Mouse (Mus musculus) MEL (cell line): ENCODE measurements around the gene Ppp1r8. TPM values are rescaled to one million over a fixed set of nuclear protein-coding genes. Genes with fewer than 3 reads are reported as not detected.

Source experiments
- DNase-seq: peaks from one replicate; pipeline ENCODE4 v3.0.0; 2011; ENCODE audit warnings: low read depth, low spot score
- H3K27ac ChIP-seq: 2 replicates; pipeline ENCODE4 v1.5.1; 2012; ENCODE audit warnings: low read depth, mild to moderate bottlenecking, control low read depth, low read length, moderate library complexity; ENCODE audit not compliant: control insufficient read depth
- H3K27me3 ChIP-seq, 2 experiments: fragments of 150-350 bp in 1 of 2; sonication (generic) in 1 of 2; 2 replicates each; pipeline ENCODE4 v1.6.1; 2012; ENCODE audit warnings: low read length in 2 of 2, mild to moderate bottlenecking in 2 of 2, improper control_type of control experiment in 1 of 2, moderate library complexity in 1 of 2; ENCODE audit not compliant: insufficient read depth in 2 of 2, control insufficient read depth in 1 of 2
- H3K36me3 ChIP-seq, 2 experiments: 2 replicates each; pipeline ENCODE4 v1.6.1; 2012 to 2014; ENCODE audit warnings: low read length in 2 of 2, improper control_type of control experiment in 1 of 2, inconsistent platforms in 1 of 2, mild to moderate bottlenecking in 1 of 2; ENCODE audit not compliant: insufficient read depth in 2 of 2, control insufficient read depth in 1 of 2
- H3K4me1 ChIP-seq, 2 experiments: fragments of 150-350 bp in 1 of 2; sonication (generic) in 1 of 2; 2 replicates each; pipeline ENCODE4 v1.6.1; 2012; ENCODE audit warnings: low read length in 2 of 2, improper control_type of control experiment in 1 of 2, mild to moderate bottlenecking in 1 of 2; ENCODE audit not compliant: insufficient read depth in 2 of 2, control insufficient read depth in 1 of 2
- H3K4me3 ChIP-seq, 2 experiments: fragments of 150-350 bp in 1 of 2; sonication (generic) in 1 of 2; 2 replicates each; pipeline ENCODE4 v1.5.1; 2012; ENCODE audit warnings: low read depth in 2 of 2, low read length in 2 of 2, mild to moderate bottlenecking in 2 of 2, moderate library complexity in 2 of 2, control low read depth in 1 of 2, improper control_type of control experiment in 1 of 2; ENCODE audit not compliant: control insufficient read depth in 1 of 2, insufficient read depth in 1 of 2
- H3K79me2 ChIP-seq: 2 replicates; pipeline ENCODE4 v1.6.1; 2012; ENCODE audit warnings: mild to moderate bottlenecking, low read length, moderate library complexity; ENCODE audit not compliant: control insufficient read depth, poor library complexity, insufficient read depth
- H3K9ac ChIP-seq: 2 replicates; pipeline ENCODE4 v1.6.1; 2012; ENCODE audit warnings: low read depth, mild to moderate bottlenecking, control low read depth, low read length, moderate library complexity; ENCODE audit not compliant: control insufficient read depth, poor library complexity, severe bottlenecking
- H3K9me3 ChIP-seq: fragments of 150-350 bp; sonication (generic); replicated peaks from 2 replicates; pipeline ENCODE4 v1.6.1; 2012; ENCODE audit warnings: mild to moderate bottlenecking, low read length, improper control_type of control experiment, moderate library complexity; ENCODE audit not compliant: insufficient read depth
- CHD1 ChIP-seq: IDR thresholded peaks from 2 replicates; pipeline ENCODE4 v1.6.1; 2012; ENCODE audit warnings: low read depth, mild to moderate bottlenecking, inconsistent platforms, low read length, improper control_type of control experiment
- CHD2 ChIP-seq: IDR thresholded peaks from 2 replicates; pipeline ENCODE4 v1.6.1; 2011; ENCODE audit warnings: low read length, improper control_type of control experiment
- CTCF ChIP-seq, 3 experiments: IDR thresholded peaks in 2 of 3; conservative IDR thresholded peaks in 1 of 3; 2 replicates each; pipeline ENCODE4 v1.5.1; 2011 to 2012; ENCODE audit warnings: low read length in 3 of 3, low read depth in 2 of 3, mild to moderate bottlenecking in 2 of 3, improper control_type of control experiment in 1 of 3, inconsistent platforms in 1 of 3, mixed read lengths in 1 of 3, moderate library complexity in 1 of 3; ENCODE audit not compliant: control insufficient read depth in 1 of 3, insufficient read depth in 1 of 3, poor library complexity in 1 of 3, severe bottlenecking in 1 of 3
- E2F4 ChIP-seq: IDR thresholded peaks from 2 replicates; pipeline ENCODE4 v1.6.1; 2011; ENCODE audit warnings: low read depth, low read length, improper control_type of control experiment, borderline replicate concordance
- ELF1 ChIP-seq: IDR thresholded peaks from 2 replicates; pipeline ENCODE4 v1.6.1; 2014; ENCODE audit warnings: low read depth, mild to moderate bottlenecking, inconsistent platforms, low read length, improper control_type of control experiment, moderate library complexity
- EP300 ChIP-seq, 2 experiments: IDR thresholded peaks; 2 replicates each; pipeline ENCODE4 v1.6.1; 2011; ENCODE audit warnings: improper control_type of control experiment in 2 of 2, low read length in 2 of 2, low read depth in 1 of 2, mild to moderate bottlenecking in 1 of 2
- ETS1 ChIP-seq: IDR thresholded peaks from 2 replicates; pipeline ENCODE4 v1.6.1; 2012; ENCODE audit warnings: low read depth, mild to moderate bottlenecking, inconsistent platforms, low read length, improper control_type of control experiment, moderate library complexity
- GABPA ChIP-seq: IDR thresholded peaks from 2 replicates; pipeline ENCODE4 v1.6.1; 2012; ENCODE audit warnings: low read depth, mild to moderate bottlenecking, inconsistent platforms, low read length, improper control_type of control experiment, moderate library complexity
- GATA1 ChIP-seq: IDR thresholded peaks from 2 replicates; pipeline ENCODE4 v1.6.1; 2011; ENCODE audit warnings: low read depth, low read length, improper control_type of control experiment
- HCFC1 ChIP-seq: IDR thresholded peaks from 2 replicates; pipeline ENCODE4 v1.6.1; 2012; ENCODE audit warnings: low read depth, mild to moderate bottlenecking, inconsistent platforms, low read length, improper control_type of control experiment, moderate library complexity
- MAFK ChIP-seq: IDR thresholded peaks from 2 replicates; pipeline ENCODE4 v1.6.1; 2011; ENCODE audit warnings: low read depth, mild to moderate bottlenecking, low read length, improper control_type of control experiment, borderline replicate concordance
- MAX ChIP-seq: IDR thresholded peaks from 2 replicates; pipeline ENCODE4 v1.6.1; 2011; ENCODE audit warnings: low read length, improper control_type of control experiment
- MEF2A ChIP-seq: IDR thresholded peaks from 2 replicates; pipeline ENCODE4 v1.6.1; 2014; ENCODE audit warnings: low read depth, mild to moderate bottlenecking, inconsistent platforms, low read length, improper control_type of control experiment; ENCODE audit not compliant: poor library complexity, insufficient replicate concordance, severe bottlenecking; ENCODE audit errors: extremely low read depth
- MYB ChIP-seq: IDR thresholded peaks from 2 replicates; pipeline ENCODE4 v1.6.1; 2011; ENCODE audit warnings: mild to moderate bottlenecking, low read depth, low read length, improper control_type of control experiment
- MYC ChIP-seq: IDR thresholded peaks from 2 replicates; pipeline ENCODE4 v1.6.1; 2011; ENCODE audit warnings: low read depth, mild to moderate bottlenecking, low read length, improper control_type of control experiment, moderate library complexity
- NELFE ChIP-seq: IDR thresholded peaks from 2 replicates; pipeline ENCODE4 v1.6.1; 2011; ENCODE audit warnings: low read depth, low read length, improper control_type of control experiment
- NRF1 ChIP-seq: IDR thresholded peaks from 2 replicates; pipeline ENCODE4 v1.6.1; 2014; ENCODE audit warnings: low read depth, mild to moderate bottlenecking, inconsistent platforms, low read length, improper control_type of control experiment, moderate library complexity; ENCODE audit not compliant: poor library complexity, insufficient read depth, severe bottlenecking
- POLR2A ChIP-seq, 2 experiments: IDR thresholded peaks; 2 replicates each; pipeline ENCODE4 v1.6.1; 2011 to 2012; ENCODE audit warnings: low read length in 2 of 2, mild to moderate bottlenecking in 2 of 2, control low read depth in 1 of 2, improper control_type of control experiment in 1 of 2, low read depth in 1 of 2, moderate library complexity in 1 of 2; ENCODE audit not compliant: control insufficient read depth in 1 of 2, insufficient read depth in 1 of 2, poor library complexity in 1 of 2
- POLR2AphosphoS2 ChIP-seq: IDR thresholded peaks from 2 replicates; pipeline ENCODE4 v1.6.1; 2011; ENCODE audit warnings: low read length, improper control_type of control experiment
- POLR2AphosphoS5 ChIP-seq: IDR thresholded peaks from 2 replicates; pipeline ENCODE4 v1.6.1; 2012; ENCODE audit warnings: low read depth, borderline replicate concordance, mild to moderate bottlenecking, inconsistent platforms, low read length, moderate library complexity, mixed read lengths
- RCOR1 ChIP-seq: IDR thresholded peaks from 2 replicates; pipeline ENCODE4 v1.6.1; 2012; ENCODE audit warnings: low read depth, mild to moderate bottlenecking, inconsistent platforms, low read length, improper control_type of control experiment
- SIN3A ChIP-seq: IDR thresholded peaks from 2 replicates; pipeline ENCODE4 v1.6.1; 2012; ENCODE audit warnings: low read length, improper control_type of control experiment, inconsistent platforms
- SMC3 ChIP-seq: IDR thresholded peaks from 2 replicates; pipeline ENCODE4 v1.6.1; 2011; ENCODE audit warnings: low read depth, low read length, improper control_type of control experiment
- TBP ChIP-seq: IDR thresholded peaks from 2 replicates; pipeline ENCODE4 v1.8.0; 2011; ENCODE audit warnings: low read depth, low read length, improper control_type of control experiment
- TCF12 ChIP-seq: IDR thresholded peaks from 2 replicates; pipeline ENCODE4 v1.6.1; 2014; ENCODE audit warnings: low read depth, mild to moderate bottlenecking, inconsistent platforms, low read length, improper control_type of control experiment, moderate library complexity
- USF1 ChIP-seq: IDR thresholded peaks from 2 replicates; pipeline ENCODE4 v1.6.1; 2014; ENCODE audit warnings: low read depth, mild to moderate bottlenecking, inconsistent platforms, low read length, improper control_type of control experiment, moderate library complexity
- USF2 ChIP-seq, 2 experiments: IDR thresholded peaks; 2 replicates each; pipeline ENCODE4 v1.6.1; 2011 to 2012; ENCODE audit warnings: improper control_type of control experiment in 2 of 2, low read length in 2 of 2, borderline replicate concordance in 1 of 2, inconsistent platforms in 1 of 2, low read depth in 1 of 2, mild to moderate bottlenecking in 1 of 2; ENCODE audit not compliant: insufficient read depth in 1 of 2
- ZC3H11A ChIP-seq: IDR thresholded peaks from 2 replicates; pipeline ENCODE4 v1.6.1; 2012; ENCODE audit warnings: low read depth, mild to moderate bottlenecking, inconsistent platforms, low read length, improper control_type of control experiment
- ZKSCAN1 ChIP-seq: IDR thresholded peaks from 2 replicates; pipeline ENCODE4 v1.6.1; 2012; ENCODE audit warnings: low read depth, mild to moderate bottlenecking, inconsistent platforms, low read length, improper control_type of control experiment, moderate library complexity
- ZMIZ1 ChIP-seq: IDR thresholded peaks from 2 replicates; pipeline ENCODE4 v1.6.1; 2012; ENCODE audit warnings: low read depth, mild to moderate bottlenecking, inconsistent platforms, low read length, improper control_type of control experiment, moderate library complexity
- ZNF384 ChIP-seq: IDR thresholded peaks from 2 replicates; pipeline ENCODE4 v1.6.1; 2012; ENCODE audit warnings: low read depth, mild to moderate bottlenecking, inconsistent platforms, low read length, improper control_type of control experiment
- polyA plus RNA-seq, 2 experiments: library from polyadenylated mRNA; stranded (reverse) in 1 of 2; unstranded in 1 of 2; fragments of >175 nt in 1 of 2; fragments of >200 nt in 1 of 2; gene quantifications; 2 replicates each; pipeline versions ENCODE4 v1.2.1 to v1.2.4; 2012; ENCODE audit warnings: low replicate concordance in 2 of 2, low read depth in 1 of 2; ENCODE audit not compliant: insufficient read length in 2 of 2, insufficient read depth in 1 of 2, missing spikeins in 1 of 2
- total RNA-seq: library from RNA; depleted of rRNA; stranded (reverse); fragments of 300-350 nt; gene quantifications from 2 replicates; pipeline ENCODE4 v1.2.3, GENCODE M21; 2012

Gene Ppp1r8
- total and polyA plus RNA-seq, 3 experiments = 83.6 to 103 TPM; not detected in 1

GRCm38 (mm10) chr4:132884064-132884843, 41.3 kb upstream of the Ppp1r8 start, which contains the start of gene Stx12 (continued):
- no peak for TF ChIP-seq GABPA
- TF ChIP-seq POLR2AphosphoS2 = peak; percentile 84; the same call in 1 of the 2 replicates
- TF ChIP-seq ZC3H11A = no peak
- peak; percentile 44; the same call in 1 of the 2 replicates for TF ChIP-seq ETS1
- TF ChIP-seq MAFK = no peak
- no peak for TF ChIP-seq USF2 (IDR thresholded peaks at IDR 0.05; ENCODE audit: borderline replicate concordance in 1 of 2, insufficient read depth in 1 of 2, low read depth in 1 of 2, low read length in 2 of 2)
- peak; percentile 61; the same call in 1 of the 2 replicates for TF ChIP-seq MYC
- TF ChIP-seq SMC3 = no peak
- TF ChIP-seq ELF1 = peak; percentile 77
- peak; percentile 63 for TF ChIP-seq SIN3A
- TF ChIP-seq CTCF (IDR thresholded peaks at IDR 0.05 in 2 of 3, conservative IDR thresholded peaks at IDR 0.05 in 1 of 3; ENCODE audit: control insufficient read depth in 1 of 3, insufficient read depth in 1 of 3, low read depth in 2 of 3, low read length in 3 of 3, poor library complexity in 1 of 3, severe bottlenecking in 1 of 3) = 0 out of 6 replicates have a peak, but pooled peaks of 1 of the 3 experiments have one; percentile 0
- TF ChIP-seq USF1 = peak; percentile 40; the same call in 1 of the 2 replicates
- no peak for TF ChIP-seq CHD2
- peak; percentile 66 for TF ChIP-seq TCF12
- peak; percentile 93 for TF ChIP-seq NRF1
- TF ChIP-seq ZKSCAN1 = no peak

GRCm38 (mm10) chr4:132883561-132884063, 40.6 kb upstream of the Ppp1r8 start:
- Histone ChIP-seq H3K27ac (peak overlapping the region; percentile 72), H3K4me3 (peak overlapping the region; percentile 83 to 100), H3K4me1 (peaks cover 5 to 12% of the 10 kb centered on the region in 2 experiments; a peak in 3 of 4 replicates), H3K9me3 (no peaks in the 10 kb centered on the region), H3K79me2 (peaks cover 35% of the 10 kb centered on the region), H3K27me3 (no peaks in the 10 kb centered on the region), H3K9ac (peak overlapping the region; percentile 82), H3K36me3 (peaks cover 3 to 14% of the 10 kb centered on the region in 2 experiments; a peak in 3 of 4 replicates)
- peak; percentile 84 for DNase-seq
- 0 out of 4 replicates have a peak, but pooled peaks of 1 of the 2 experiments have one; percentile 4 for TF ChIP-seq EP300 (IDR thresholded peaks at IDR 0.05; ENCODE audit: low read depth in 1 of 2, low read length in 2 of 2)
- TF ChIP-seq HCFC1 = no peak; the same call in 1 of the 2 replicates
- no peak for TF ChIP-seq ZC3H11A
- TF ChIP-seq NRF1 = 0 out of 2 replicates have a peak, but pooled peaks have one; percentile 12
- no peak for TF ChIP-seq POLR2AphosphoS5
- no peak for TF ChIP-seq ZKSCAN1
- no peak for TF ChIP-seq SIN3A
- TF ChIP-seq TBP = 0 out of 2 replicates have a peak, but pooled peaks have one; percentile 24
- no peak for TF ChIP-seq ZMIZ1
- TF ChIP-seq GABPA = no peak
- no peak for TF ChIP-seq NELFE
- no peak for TF ChIP-seq POLR2AphosphoS2
- no peak for TF ChIP-seq MYC
- TF ChIP-seq MEF2A = no peak
- no peak; the same call in 1 of the 2 replicates for TF ChIP-seq MAX
- TF ChIP-seq RCOR1 = no peak
- no peak for TF ChIP-seq GATA1
- no peak for TF ChIP-seq POLR2A (IDR thresholded peaks at IDR 0.05; ENCODE audit: control insufficient read depth in 1 of 2, insufficient read depth in 1 of 2, low read depth in 1 of 2, low read length in 2 of 2, poor library complexity in 1 of 2)
- TF ChIP-seq USF2 (IDR thresholded peaks at IDR 0.05; ENCODE audit: borderline replicate concordance in 1 of 2, insufficient read depth in 1 of 2, low read depth in 1 of 2, low read length in 2 of 2) = no peak
- no peak for TF ChIP-seq MYB
- TF ChIP-seq E2F4 = no peak
- TF ChIP-seq ETS1 = peak; percentile 25; the same call in 1 of the 2 replicates
- no peak for TF ChIP-seq ZNF384
- TF ChIP-seq SMC3 = no peak
- peak; percentile 77; the same call in 1 of the 2 replicates for TF ChIP-seq CHD1
